Mouse (Mus musculus) erythroblast, embryonic 14.5 days (primary cell): Measurements from ENCODE around the gene Rbm17.

Experiments
- GATA1 ChIP-seq: IDR thresholded peaks from 2 replicates; pipeline ENCODE4 v1.6.1; 2012; ENCODE audit warnings: low read length, inconsistent platforms, mixed read lengths
- TAL1 ChIP-seq: IDR thresholded peaks from 3 replicates; pipeline ENCODE4 v1.6.1; 2012; ENCODE audit warnings: low read length, inconsistent platforms, mixed read lengths

DNA sequence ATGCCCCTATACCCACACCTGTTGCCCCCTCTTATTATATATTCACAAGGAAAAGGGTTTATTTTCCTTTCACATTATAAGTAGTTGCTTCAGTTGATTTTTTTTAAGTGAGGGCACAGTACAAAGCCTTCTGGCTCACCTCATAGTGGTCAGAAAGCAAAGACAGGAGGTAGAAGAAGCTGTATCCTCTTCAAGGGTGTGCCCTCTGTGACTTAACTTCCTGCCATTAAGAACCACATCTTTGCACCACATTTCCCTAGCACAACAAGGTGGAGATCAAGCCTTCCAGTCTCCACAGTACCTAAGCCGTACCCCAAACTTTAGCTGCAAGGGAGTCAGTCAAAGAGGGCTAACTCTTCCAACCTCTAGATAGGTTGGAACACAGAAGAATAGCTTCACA, 61.8 kb downstream of the Rbm17 start:
- no peak for TF ChIP-seq TAL1
- no peak for TF ChIP-seq GATA1
